Mouse (Mus musculus) midbrain, embryonic 13.5 days (tissue): Measurements from ENCODE around the gene Trib2. TPM values are rescaled to one million over a fixed set of nuclear protein-coding genes. Genes with fewer than 3 reads are reported as not detected.
A peak's percentile ranks its signal among the peaks of the same experiment; 100 is the strongest.

Experiments used
- ATAC-seq: fragments of 200-750 bp; cut with Nextera tagmentation; 2 replicates; pipeline ENCODE4 v1.8.0; 2017; ENCODE audit warnings: mild to moderate bottlenecking, moderate TSS enrichment, moderate library complexity
- H3K27ac ChIP-seq: fragments of 300-500 bp; sonication (generic); 2 replicates; pipeline ENCODE4 v1.5.1; 2015; ENCODE audit warnings: inconsistent platforms, mild to moderate bottlenecking, moderate library complexity
- H3K27me3 ChIP-seq: fragments of 300-500 bp; sonication (generic); 2 replicates; pipeline ENCODE4 v1.6.1; 2015; ENCODE audit warnings: mild to moderate bottlenecking, inconsistent platforms
- H3K36me3 ChIP-seq: fragments of 300-500 bp; sonication (generic); 2 replicates; pipeline ENCODE4 v1.6.1; 2015; ENCODE audit warnings: mild to moderate bottlenecking, inconsistent platforms
- H3K4me1 ChIP-seq: fragments of 300-500 bp; sonication (generic); replicated peaks from 2 replicates; pipeline ENCODE4 v1.6.1; 2015; ENCODE audit warnings: inconsistent platforms
- H3K4me2 ChIP-seq: fragments of 300-500 bp; sonication (generic); replicated peaks from 2 replicates; pipeline ENCODE4 v1.6.1; 2015; ENCODE audit warnings: moderate library complexity, mild to moderate bottlenecking, inconsistent platforms
- H3K4me3 ChIP-seq: fragments of 300-500 bp; sonication (generic); replicated peaks from 2 replicates; pipeline ENCODE4 v1.5.1; 2015; ENCODE audit warnings: mild to moderate bottlenecking, inconsistent platforms
- H3K9ac ChIP-seq: fragments of 300-500 bp; sonication (generic); replicated peaks from 2 replicates; pipeline ENCODE4 v1.6.1; 2015; ENCODE audit warnings: mild to moderate bottlenecking, inconsistent platforms
- H3K9me3 ChIP-seq: fragments of 300-500 bp; sonication (generic); 2 replicates; pipeline ENCODE4 v1.6.1; 2016; ENCODE audit warnings: mild to moderate bottlenecking, inconsistent platforms
- WGBS: fragments of 180-500 bp; shearing (Covaris S2); methylation state at CpG from one replicate; pipeline ENCODE4 v1.1.7; 2015; 5-methylcytosine and 5-hydroxymethylcytosine counted together
- polyA plus RNA-seq: library from polyadenylated mRNA; unstranded; fragments of >200 nt; fragmentation: Nextera tagmentation; extraction: Ambion mirVana; gene quantifications from 2 replicates; pipeline ENCODE4 v1.2.1, GENCODE M21; 2015

Gene Trib2
- polyA plus RNA-seq, 1 experiment from 2014 or later, result 121 TPM

DNA sequence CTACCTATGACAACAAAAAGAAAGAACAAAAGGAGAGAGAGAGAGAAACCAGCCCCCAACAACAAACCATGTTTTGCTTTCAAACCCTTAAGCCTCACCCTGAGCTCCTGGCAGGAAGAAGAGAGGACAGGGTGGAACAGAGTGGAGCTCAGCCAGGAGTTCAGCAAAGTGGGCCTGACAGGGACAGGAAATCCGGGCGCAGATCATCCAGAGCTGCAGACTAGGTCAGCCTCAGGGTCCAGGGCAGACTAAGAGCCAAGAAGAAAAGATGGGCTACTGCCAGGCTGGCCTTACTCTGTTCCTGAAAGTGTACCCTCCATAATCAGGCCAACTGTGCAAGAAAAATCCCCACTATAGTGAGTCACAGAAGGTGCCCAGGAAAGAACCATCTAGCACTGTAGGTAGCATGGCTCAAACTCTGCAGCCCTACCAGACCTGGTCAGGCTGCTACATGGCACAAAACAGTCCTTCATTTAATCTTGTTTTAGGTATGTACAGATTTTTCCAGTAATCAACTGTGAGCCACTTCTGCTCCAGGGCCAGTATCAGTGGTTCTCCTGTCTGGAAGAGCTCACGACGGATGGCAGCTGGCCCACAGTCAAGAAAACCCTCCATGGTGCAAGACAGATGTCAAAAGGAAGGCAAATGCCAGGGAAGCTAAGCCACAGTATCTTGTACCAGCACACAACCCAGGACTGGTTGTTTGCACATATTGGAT lies 16.4 kb downstream of the Trib2 start:
- no peak overlapping the region for H3K4me2 ChIP-seq
- H3K4me3 ChIP-seq, result no peak overlapping the region
- H3K27ac ChIP-seq, result peak overlapping the region; percentile 17; the same call in 1 of the 2 replicates
- H3K36me3 ChIP-seq, result peaks cover 82% of the 10 kb centered on the region
- no peaks in the 10 kb centered on the region for H3K27me3 ChIP-seq
- no peaks in the 10 kb centered on the region for H3K9me3 ChIP-seq
- WGBS, result 89% methylated on average over 4 of the region's 4 CpGs
- ATAC-seq, result no peak; the same call in 1 of the 2 replicates
- H3K9ac ChIP-seq, result no peak overlapping the region
- H3K4me1 ChIP-seq, result peaks cover 62% of the 10 kb centered on the region

DNA sequence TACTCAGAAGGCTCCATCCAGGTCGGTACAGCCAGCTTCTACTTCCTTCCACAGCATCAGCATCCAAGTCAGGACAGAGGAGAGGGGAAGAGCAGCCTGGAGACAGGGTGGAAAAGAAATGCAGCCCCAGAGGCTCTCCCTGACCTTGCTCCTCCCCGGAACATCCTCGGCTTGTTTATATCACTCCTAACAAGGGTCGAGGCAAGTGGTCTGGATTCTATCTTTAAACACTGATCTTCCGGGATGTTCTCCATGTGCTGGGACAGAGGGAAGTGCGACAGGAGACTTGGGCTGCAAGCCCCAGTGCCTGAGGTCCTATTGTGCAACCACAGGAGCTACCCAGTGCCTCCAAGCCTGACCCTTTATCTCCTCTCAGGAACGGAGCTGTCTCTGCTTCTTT lies 18.7 kb downstream of the Trib2 start:
- ATAC-seq, result no peak
- Histone ChIP-seq H3K4me1 (peaks cover 39% of the 10 kb centered on the region), H3K4me2 (no peak overlapping the region), H3K27me3 (no peaks in the 10 kb centered on the region), H3K9me3 (no peaks in the 10 kb centered on the region), H3K4me3 (no peak overlapping the region), H3K9ac (no peak overlapping the region), H3K27ac (no peak overlapping the region), H3K36me3 (peaks cover 82% of the 10 kb centered on the region)
- WGBS, result 86% methylated on average over 7 of the region's 7 CpGs

DNA sequence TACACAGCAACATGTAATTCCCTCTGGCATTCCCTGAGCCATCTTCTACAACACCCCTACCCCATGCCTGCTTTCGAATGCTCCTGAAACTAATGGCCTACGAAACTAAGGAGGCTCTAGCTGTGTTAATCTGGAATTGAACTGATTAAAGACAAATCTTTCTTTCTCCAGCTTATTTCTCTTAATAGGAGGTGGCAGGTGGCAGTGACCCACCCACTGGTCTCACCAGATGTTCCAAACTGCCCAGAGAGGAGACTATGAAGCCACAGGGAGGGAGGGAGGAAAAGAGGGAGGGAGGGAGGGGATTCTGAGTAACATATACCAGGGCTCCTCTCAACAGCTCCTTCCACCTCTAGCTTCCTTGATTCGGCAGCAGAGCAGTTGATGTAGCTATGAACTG lies 20.8 kb downstream of the Trib2 start:
- Histone ChIP-seq H3K27me3 (no peaks in the 10 kb centered on the region), H3K4me2 (no peak overlapping the region), H3K36me3 (peaks cover 92% of the 10 kb centered on the region), H3K9me3 (no peaks in the 10 kb centered on the region), H3K9ac (no peak overlapping the region), H3K4me3 (no peak overlapping the region), H3K4me1 (peaks cover 17% of the 10 kb centered on the region), H3K27ac (no peak overlapping the region)
- no peak for ATAC-seq
- 72% methylated on average over 3 of the region's 3 CpGs for WGBS

DNA sequence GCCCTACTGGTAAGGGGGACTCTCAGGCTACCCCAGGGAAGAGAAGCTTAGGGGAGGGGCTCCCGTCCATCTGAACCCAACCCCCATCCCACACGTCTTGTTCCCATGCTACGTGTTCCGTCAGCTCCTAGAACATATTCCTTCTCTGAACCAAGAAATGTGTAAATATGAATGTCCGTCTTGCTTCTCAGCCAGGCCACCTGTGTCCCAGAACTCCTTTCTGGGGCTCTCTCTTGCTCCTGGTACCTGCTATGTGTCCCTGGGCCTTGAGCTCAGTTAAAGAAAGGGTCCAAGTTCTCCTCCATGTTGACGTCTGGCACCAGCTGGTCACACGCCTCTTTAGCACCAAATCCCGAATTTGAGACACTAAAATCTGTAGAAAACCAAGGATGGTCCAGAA lies 23.4 kb downstream of the Trib2 start:
- WGBS, result 94% methylated on average over 8 of the region's 8 CpGs
- no peak overlapping the region for H3K4me2 ChIP-seq
- no peak overlapping the region for H3K27ac ChIP-seq
- no peaks in the 10 kb centered on the region for H3K9me3 ChIP-seq
- ATAC-seq, result no peak
- no peaks in the 10 kb centered on the region for H3K27me3 ChIP-seq
- H3K4me3 ChIP-seq, result no peak overlapping the region
- H3K36me3 ChIP-seq, result peaks cover 84% of the 10 kb centered on the region
- no peak overlapping the region for H3K9ac ChIP-seq
- no peaks in the 10 kb centered on the region; the same call in 1 of the 2 replicates for H3K4me1 ChIP-seq

DNA sequence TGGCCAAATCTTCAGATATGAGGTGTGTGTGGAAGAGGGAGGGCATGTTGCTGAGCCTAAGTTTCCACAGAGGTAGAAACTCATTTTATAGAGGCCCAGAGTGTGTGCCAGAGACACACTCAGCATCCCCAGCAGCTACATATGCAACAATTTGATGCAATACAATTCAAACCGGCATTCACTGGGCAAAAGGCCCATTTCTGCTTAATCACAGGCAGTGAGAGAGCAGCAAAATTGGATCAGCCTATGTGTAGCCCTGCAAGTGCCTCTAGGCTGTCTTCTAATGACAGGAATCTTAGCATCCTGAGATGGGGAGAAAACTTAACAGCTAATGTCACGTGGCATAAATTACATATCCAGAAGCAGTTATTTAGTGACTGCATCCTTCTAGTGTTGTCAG lies 26.5 kb downstream of the Trib2 start:
- Histone ChIP-seq H3K9me3 (no peaks in the 10 kb centered on the region), H3K4me2 (no peak overlapping the region), H3K4me3 (no peak overlapping the region), H3K27me3 (no peaks in the 10 kb centered on the region), H3K36me3 (peaks cover 57% of the 10 kb centered on the region), H3K27ac (no peak overlapping the region), H3K4me1 (no peaks in the 10 kb centered on the region), H3K9ac (no peak overlapping the region)
- 87% methylated on average over 2 of the region's 2 CpGs for WGBS
- ATAC-seq, result no peak

DNA sequence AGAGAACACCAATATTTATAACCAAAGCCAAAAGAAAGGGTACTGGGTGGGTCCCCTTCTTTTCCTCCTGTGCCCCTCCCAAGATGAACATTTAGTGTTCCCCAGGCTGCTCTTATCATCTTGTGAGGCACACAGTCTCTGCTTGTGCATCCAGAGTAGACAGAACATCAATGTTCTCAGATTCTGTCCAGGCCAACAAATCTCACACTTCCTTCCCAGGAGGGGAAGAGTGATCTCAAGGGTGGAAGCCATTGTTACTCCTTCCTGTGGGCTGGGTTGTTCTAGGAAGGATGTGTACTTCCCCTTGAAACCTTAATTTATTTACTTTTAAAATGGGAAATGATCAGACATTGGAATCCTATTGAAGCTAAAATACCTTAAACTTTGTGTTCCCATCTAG lies 39.7 kb downstream of the Trib2 start:
- no peak overlapping the region for H3K4me2 ChIP-seq
- no peaks in the 10 kb centered on the region for H3K36me3 ChIP-seq
- no peaks in the 10 kb centered on the region for H3K4me1 ChIP-seq
- no peaks in the 10 kb centered on the region; the same call in 1 of the 2 replicates for H3K9me3 ChIP-seq
- ATAC-seq, result no peak
- H3K4me3 ChIP-seq, result no peak overlapping the region
- H3K9ac ChIP-seq, result no peak overlapping the region
- no peak overlapping the region for H3K27ac ChIP-seq
- no peaks in the 10 kb centered on the region for H3K27me3 ChIP-seq

DNA sequence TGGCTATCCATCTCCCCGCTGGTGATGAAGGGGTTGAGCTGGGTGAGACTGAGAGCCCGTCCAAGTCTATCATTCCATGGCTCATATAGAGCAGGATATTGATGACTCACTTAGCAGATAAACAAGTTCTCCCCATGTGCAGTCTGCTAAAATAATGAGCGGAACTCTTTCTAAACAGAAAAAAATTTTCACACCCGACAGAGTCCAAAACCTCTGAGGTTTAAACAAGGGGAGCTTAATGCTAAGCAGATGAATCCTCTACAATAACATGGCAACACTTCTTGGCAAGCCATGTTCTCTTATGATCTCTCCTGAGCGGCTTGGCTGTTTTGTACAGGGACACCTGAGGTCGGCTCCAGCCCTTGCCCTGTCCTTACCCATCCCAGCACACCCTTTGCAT lies 45.0 kb downstream of the Trib2 start:
- no peak overlapping the region for H3K4me2 ChIP-seq
- no peak overlapping the region for H3K9ac ChIP-seq
- 78% methylated on average over 6 of the region's 6 CpGs for WGBS
- H3K27ac ChIP-seq, result no peak overlapping the region
- no peak overlapping the region for H3K4me3 ChIP-seq
- no peaks in the 10 kb centered on the region for H3K27me3 ChIP-seq
- no peaks in the 10 kb centered on the region for H3K36me3 ChIP-seq
- no peaks in the 10 kb centered on the region for H3K4me1 ChIP-seq
- ATAC-seq, result no peak
- H3K9me3 ChIP-seq, result no peaks in the 10 kb centered on the region

DNA sequence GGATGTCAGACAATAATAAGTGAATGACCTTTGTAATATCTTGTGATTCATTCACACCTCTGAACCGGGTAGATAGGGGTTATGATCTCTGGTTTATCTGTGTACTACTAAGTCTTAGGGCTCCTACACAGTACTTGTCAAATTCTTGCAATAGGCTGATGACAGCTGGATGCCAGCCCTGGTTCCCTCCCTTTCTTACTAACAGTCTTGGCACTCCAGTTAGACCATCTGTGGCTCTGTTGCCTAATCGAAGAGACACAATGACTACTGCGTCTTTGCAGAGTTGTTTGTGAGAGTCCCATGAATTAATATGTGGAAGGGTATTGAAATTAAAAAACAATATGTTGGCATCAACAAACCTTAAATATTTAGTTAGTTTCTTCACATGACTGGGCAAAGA lies 48.2 kb downstream of the Trib2 start:
- Histone ChIP-seq H3K9me3 (no peaks in the 10 kb centered on the region), H3K4me3 (no peak overlapping the region), H3K27me3 (no peaks in the 10 kb centered on the region), H3K4me1 (no peaks in the 10 kb centered on the region), H3K36me3 (no peaks in the 10 kb centered on the region), H3K9ac (no peak overlapping the region), H3K4me2 (no peak overlapping the region), H3K27ac (no peak overlapping the region)
- ATAC-seq, result no peak
- 92% methylated on average over 3 of the region's 3 CpGs for WGBS

DNA sequence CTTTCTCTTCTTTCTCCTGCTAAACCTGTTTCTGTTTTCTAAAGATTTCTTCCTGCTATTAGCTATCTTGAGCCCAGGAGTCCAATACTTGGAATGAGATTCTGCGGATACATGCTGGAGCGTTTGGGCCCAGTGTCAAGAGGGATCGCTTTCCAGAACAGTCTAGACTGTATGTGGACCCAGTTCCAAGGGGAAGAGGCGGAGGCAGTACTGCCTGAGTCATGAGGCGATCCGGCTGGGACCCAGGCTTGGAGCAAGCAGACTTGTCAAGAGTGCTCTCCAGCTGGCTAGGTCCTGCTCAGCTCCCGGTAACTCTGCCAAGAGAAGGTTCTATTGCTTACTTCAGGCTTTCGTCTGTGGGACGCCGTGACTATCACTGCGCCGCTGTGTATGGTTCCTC lies 50.7 kb downstream of the Trib2 start:
- Histone ChIP-seq H3K9me3 (no peaks in the 10 kb centered on the region), H3K4me2 (no peak overlapping the region), H3K27ac (no peak overlapping the region), H3K27me3 (no peaks in the 10 kb centered on the region), H3K9ac (no peak overlapping the region), H3K36me3 (no peaks in the 10 kb centered on the region), H3K4me1 (no peaks in the 10 kb centered on the region), H3K4me3 (no peak overlapping the region)
- WGBS, result 92% methylated on average over 12 of the region's 12 CpGs
- ATAC-seq, result no peak

DNA sequence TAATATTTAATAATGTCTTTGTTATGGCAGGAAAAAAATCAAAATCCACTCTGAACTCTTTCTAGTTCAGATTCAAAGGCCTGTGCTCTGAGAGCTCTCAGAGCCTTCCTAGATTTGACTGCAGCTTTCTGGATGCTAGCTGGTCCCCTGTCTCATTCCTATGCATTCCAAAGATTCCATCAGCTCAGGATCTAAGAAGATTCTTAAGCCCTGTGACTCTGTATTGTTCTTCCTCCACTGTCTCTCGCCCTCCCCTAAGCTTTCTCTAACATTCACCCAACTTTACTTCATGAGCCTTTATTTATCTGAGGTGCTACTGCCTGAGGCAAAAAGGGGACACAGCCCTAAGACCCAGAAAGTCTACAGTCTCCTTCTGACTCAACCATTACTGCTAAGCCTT lies 51.5 kb downstream of the Trib2 start:
- Histone ChIP-seq H3K9me3 (no peaks in the 10 kb centered on the region), H3K4me2 (no peak overlapping the region), H3K27me3 (no peaks in the 10 kb centered on the region), H3K36me3 (no peaks in the 10 kb centered on the region), H3K4me3 (no peak overlapping the region), H3K27ac (no peak overlapping the region), H3K9ac (no peak overlapping the region), H3K4me1 (no peaks in the 10 kb centered on the region)
- no peak for ATAC-seq
- WGBS, result 7% methylated on average over 1 of the region's 1 CpGs

DNA sequence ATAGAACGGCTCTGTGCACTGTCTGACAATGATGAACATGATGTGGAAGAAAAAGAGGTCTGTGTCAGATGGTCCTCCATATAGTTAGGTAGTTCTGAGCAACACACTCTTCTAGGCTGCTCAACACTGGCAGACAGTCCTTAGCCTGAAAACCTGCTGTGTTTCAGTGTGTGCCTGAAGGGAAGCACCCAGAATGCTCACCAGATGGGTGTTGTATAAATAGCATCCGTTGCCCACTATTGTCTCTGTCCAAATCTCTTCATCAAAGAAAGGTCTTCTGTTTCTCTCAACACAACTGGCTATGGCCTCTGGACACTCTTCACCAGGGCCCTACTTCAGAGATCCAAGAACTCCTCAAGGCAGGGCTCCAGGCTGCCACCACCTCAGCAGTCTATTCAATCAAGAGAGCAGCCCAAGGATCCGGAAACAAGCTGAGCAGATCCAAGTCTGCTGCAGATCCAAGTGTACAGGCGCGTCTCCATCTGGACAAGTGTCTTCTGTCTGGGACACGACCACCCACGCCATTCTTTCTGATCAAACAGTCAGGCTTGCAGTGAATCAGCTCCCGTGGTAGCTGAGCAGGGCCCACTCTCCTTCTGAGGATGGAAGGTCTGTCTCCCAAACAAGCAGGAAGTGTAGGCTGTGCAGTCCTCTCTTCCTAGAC lies 55.1 kb downstream of the Trib2 start:
- Histone ChIP-seq H3K9ac (no peak overlapping the region), H3K27ac (no peak overlapping the region), H3K36me3 (no peaks in the 10 kb centered on the region), H3K9me3 (no peaks in the 10 kb centered on the region), H3K27me3 (no peaks in the 10 kb centered on the region), H3K4me3 (no peak overlapping the region), H3K4me1 (no peaks in the 10 kb centered on the region), H3K4me2 (no peak overlapping the region)
- ATAC-seq, result no peak
- 91% methylated on average over 8 of the region's 8 CpGs for WGBS

DNA sequence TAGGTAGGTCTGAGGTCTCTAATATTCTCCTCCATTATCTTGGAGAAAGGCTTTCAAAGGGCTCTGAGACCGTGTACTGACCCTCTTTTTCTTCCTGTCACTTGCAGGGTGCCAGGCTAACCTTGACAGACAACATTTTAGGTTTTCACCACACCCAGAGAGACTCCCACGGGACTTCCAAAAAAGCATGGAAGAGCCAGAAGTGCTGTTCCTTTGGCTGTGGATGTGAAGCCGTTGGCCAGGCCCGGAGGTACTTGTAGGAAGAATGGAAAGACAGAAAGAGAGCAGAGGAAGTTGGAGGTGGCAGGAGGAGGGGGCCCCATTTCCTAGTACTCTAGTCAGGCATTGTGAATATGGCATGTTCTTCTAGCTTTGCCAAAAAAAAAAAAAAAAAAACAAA lies 56.0 kb downstream of the Trib2 start:
- ATAC-seq, result no peak
- H3K36me3 ChIP-seq, result no peaks in the 10 kb centered on the region
- 87% methylated on average over 4 of the region's 4 CpGs for WGBS
- no peak overlapping the region for H3K4me3 ChIP-seq
- no peaks in the 10 kb centered on the region for H3K4me1 ChIP-seq
- H3K27me3 ChIP-seq, result no peaks in the 10 kb centered on the region
- H3K27ac ChIP-seq, result no peak overlapping the region
- H3K9ac ChIP-seq, result no peak overlapping the region
- H3K9me3 ChIP-seq, result no peaks in the 10 kb centered on the region
- H3K4me2 ChIP-seq, result no peak overlapping the region

DNA sequence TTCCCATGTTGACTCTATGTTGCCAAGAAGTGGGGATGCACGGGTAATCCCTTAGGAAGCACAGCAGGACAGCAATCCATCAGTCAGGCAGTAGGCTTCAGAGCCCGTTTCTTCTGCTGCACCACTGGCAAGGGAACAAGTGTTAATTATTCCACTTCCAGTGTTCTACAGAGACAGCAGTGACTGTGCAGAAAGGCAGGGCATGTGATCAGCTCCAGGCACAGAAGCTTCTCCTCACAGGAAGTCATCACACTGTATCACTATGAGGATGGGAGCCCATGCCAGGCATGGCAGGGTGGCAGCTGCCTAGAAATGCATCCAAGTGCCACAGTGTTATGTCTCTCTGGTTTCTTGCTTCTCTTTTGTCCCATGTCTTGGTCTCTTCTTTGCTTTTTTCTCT lies 57.9 kb downstream of the Trib2 start:
- WGBS, result 40% methylated on average over 2 of the region's 2 CpGs
- H3K27ac ChIP-seq, result no peak overlapping the region
- no peaks in the 10 kb centered on the region for H3K9me3 ChIP-seq
- H3K4me2 ChIP-seq, result no peak overlapping the region
- H3K27me3 ChIP-seq, result no peaks in the 10 kb centered on the region
- no peaks in the 10 kb centered on the region for H3K4me1 ChIP-seq
- ATAC-seq, result no peak
- no peak overlapping the region for H3K9ac ChIP-seq
- H3K36me3 ChIP-seq, result no peaks in the 10 kb centered on the region
- no peak overlapping the region for H3K4me3 ChIP-seq
